Mouse (Mus musculus) stomach, postnatal 0 days (tissue): Measurements from ENCODE around the gene Mmp17.

Source experiments
- CTCF ChIP-seq: IDR thresholded peaks from 2 replicates; pipeline ENCODE4 v1.5.1; 2016; ENCODE audit warnings: antibody characterized with exemption, low read depth, mild to moderate bottlenecking, moderate library complexity
- EP300 ChIP-seq: optimal IDR thresholded peaks from 2 replicates; pipeline ENCODE3; 2016; ENCODE audit warnings: antibody characterized with exemption

GRCm38 (mm10) chr5:129558591-129558990 lies 25.4 kb upstream of the Mmp17 start:
- TF ChIP-seq CTCF (no peak), EP300 (no peak)
